Mouse (Mus musculus) thymus, adult 2 months (tissue): Measurements from ENCODE around the gene Abtb2.

Source experiments
- CTCF ChIP-seq: fragments of 200-500 bp; IDR thresholded peaks from 2 replicates; pipeline ENCODE4 v1.5.1; 2012; ENCODE audit warnings: mild to moderate bottlenecking, control low read depth, low read length, moderate library complexity, borderline replicate concordance; ENCODE audit not compliant: control insufficient read depth, poor library complexity, insufficient read depth; ENCODE audit errors: extremely low read depth
- POLR2A ChIP-seq: fragments of 200-500 bp; IDR thresholded peaks from 2 replicates; pipeline ENCODE4 v1.6.1; 2012; ENCODE audit warnings: mild to moderate bottlenecking, low read length, control low read depth, moderate library complexity; ENCODE audit not compliant: control insufficient read depth, poor library complexity, insufficient read depth; ENCODE audit errors: extremely low read depth

DNA sequence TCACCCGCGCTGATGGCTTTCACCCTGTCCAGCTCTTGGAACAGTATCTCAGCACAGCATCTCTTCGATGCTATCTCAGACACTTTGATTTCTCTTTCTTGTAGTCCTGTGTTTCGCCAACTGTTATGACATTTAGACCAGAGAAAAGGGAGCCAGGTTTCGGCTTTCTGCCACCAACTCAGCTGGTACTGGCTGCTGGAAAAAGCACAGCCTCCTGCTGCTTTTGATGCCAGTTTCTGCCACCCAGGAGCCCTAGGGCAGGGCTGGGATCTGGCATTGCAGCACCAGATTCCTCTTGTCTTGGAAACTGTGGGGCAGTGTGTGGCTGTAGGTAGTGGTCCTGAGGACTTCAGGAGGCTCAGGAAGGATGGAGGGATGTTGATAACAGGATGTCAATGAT is 115.0 kb downstream of the Abtb2 start:
- TF ChIP-seq CTCF (no peak), POLR2A (no peak)
